Mouse (Mus musculus): Measurements from ENCODE around the gene Ube2o.
"Not testable (repeated sequence)": the region's sequence is repeated elsewhere in the genome, so short reads cannot be mapped to it uniquely, and the experiment has no call there.

DNA sequence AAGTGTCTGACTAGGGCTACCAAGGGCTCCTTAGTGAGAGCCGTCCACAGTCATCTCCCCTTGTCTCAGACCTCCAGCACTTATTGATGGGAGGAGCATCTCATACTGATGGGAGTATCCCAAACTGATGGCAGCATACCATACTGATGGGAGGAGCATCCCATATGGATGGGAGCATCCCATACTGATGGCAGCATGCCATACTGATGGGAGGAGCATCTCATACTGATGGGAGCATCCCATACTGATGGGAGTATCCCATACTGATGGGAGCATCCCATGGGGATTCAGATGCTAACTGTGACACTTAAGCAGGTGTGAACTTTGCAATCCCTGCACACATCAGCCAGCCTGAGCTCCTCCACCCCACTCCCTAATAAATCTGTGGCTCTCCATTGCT is 88.7 kb downstream of the Ube2o start:
- not testable (repeated sequence) for TF ChIP-seq CTCF (IDR thresholded peaks at IDR 0.05; ENCODE audit: low read depth, low read length); POLR2AphosphoS5 (IDR thresholded peaks at IDR 0.05; ENCODE audit: insufficient replicate concordance, low read depth, low read length); TAL1 (conservative IDR thresholded peaks at IDR 0.05; ENCODE audit: low read depth, low read length)

Data from G1E (cell line).